Mouse (Mus musculus) C2C12 (cell line): ENCODE data around the gene Eml2. TPM values are rescaled to one million over a fixed set of nuclear protein-coding genes. Genes with fewer than 3 reads are reported as not detected.

ENCODE experiments used
- H3K27me3 ChIP-seq: one replicate; pipeline ENCODE4 v1.6.1; 2011; ENCODE audit not compliant: control insufficient read depth, insufficient read depth, insufficient read length
- H3K36me3 ChIP-seq: one replicate; pipeline ENCODE4 v1.6.1; 2011; ENCODE audit not compliant: control insufficient read depth, insufficient read depth
- H3K4me3 ChIP-seq: one replicate; pipeline ENCODE4 v1.5.1; 2011; ENCODE audit warnings: mild to moderate bottlenecking, control low read depth; ENCODE audit not compliant: poor library complexity, insufficient read depth, severe bottlenecking
- H3K79me2 ChIP-seq: one replicate; pipeline ENCODE4 v1.6.1; 2011; ENCODE audit not compliant: control insufficient read depth, insufficient read depth
- H3K79me3 ChIP-seq: one replicate; pipeline ENCODE4 v1.6.1; 2011; ENCODE audit warnings: low read depth, control low read depth
- H3ac ChIP-seq: one replicate; pipeline ENCODE3; 2011; ENCODE audit warnings: low read depth; ENCODE audit not compliant: control insufficient read depth, insufficient read length
- CEBPB ChIP-seq: IDR thresholded peaks from one replicate; pipeline ENCODE4 v1.6.1; 2011; ENCODE audit warnings: low read depth, mild to moderate bottlenecking, control low read depth, moderate library complexity
- CTCF ChIP-seq: IDR thresholded peaks from one replicate; pipeline ENCODE4 v1.5.1; 2011; ENCODE audit not compliant: control insufficient read depth, insufficient read depth, insufficient read length
- FOSL1 ChIP-seq: IDR thresholded peaks from one replicate; pipeline ENCODE4 v1.8.0; 2011; ENCODE audit warnings: mild to moderate bottlenecking, low read length; ENCODE audit not compliant: poor library complexity, insufficient read depth, severe bottlenecking
- MAX ChIP-seq: IDR thresholded peaks from one replicate; pipeline ENCODE4 v1.6.1; 2011; ENCODE audit warnings: mild to moderate bottlenecking, control low read depth
- MYOD1 ChIP-seq: IDR thresholded peaks from one replicate; pipeline ENCODE4 v1.6.1; 2011; ENCODE audit warnings: low read depth; ENCODE audit not compliant: control insufficient read depth, insufficient read length
- MYOG ChIP-seq: IDR thresholded peaks from one replicate; pipeline ENCODE4 v1.6.1; 2011; ENCODE audit not compliant: control insufficient read depth, insufficient read length; ENCODE audit errors: extremely low read depth
- USF1 ChIP-seq: IDR thresholded peaks from one replicate; pipeline ENCODE4 v1.6.1; 2011; ENCODE audit warnings: low read depth, mild to moderate bottlenecking, control low read depth, moderate library complexity
- long read RNA-seq, 2 experiments: library from polyadenylated mRNA; unstranded; transcript quantifications; one replicate each; pipeline ENCODE4 v2.0.0; 2019 to 2020
- polyA plus RNA-seq: library from polyadenylated mRNA; unstranded; fragments of >200 nt; fragmentation: generic; extraction: Trizol; gene quantifications from one replicate; pipeline ENCODE4 v1.2.1, GENCODE M21; 2012; ENCODE audit warnings: missing spikeins

Eml2 gene
- 16.4 TPM for polyA plus RNA-seq
- long read RNA-seq, experiment 1, partial matches to known transcripts: 1 of 2 reads
- long read RNA-seq, experiment 1, other reads (novel, unspliced or antisense): 0 of 2 reads
- long read RNA-seq, experiment 2, partial matches to known transcripts: 0 of 2 reads
- long read RNA-seq, experiment 2, other reads (novel, unspliced or antisense): 1 of 2 reads

DNA sequence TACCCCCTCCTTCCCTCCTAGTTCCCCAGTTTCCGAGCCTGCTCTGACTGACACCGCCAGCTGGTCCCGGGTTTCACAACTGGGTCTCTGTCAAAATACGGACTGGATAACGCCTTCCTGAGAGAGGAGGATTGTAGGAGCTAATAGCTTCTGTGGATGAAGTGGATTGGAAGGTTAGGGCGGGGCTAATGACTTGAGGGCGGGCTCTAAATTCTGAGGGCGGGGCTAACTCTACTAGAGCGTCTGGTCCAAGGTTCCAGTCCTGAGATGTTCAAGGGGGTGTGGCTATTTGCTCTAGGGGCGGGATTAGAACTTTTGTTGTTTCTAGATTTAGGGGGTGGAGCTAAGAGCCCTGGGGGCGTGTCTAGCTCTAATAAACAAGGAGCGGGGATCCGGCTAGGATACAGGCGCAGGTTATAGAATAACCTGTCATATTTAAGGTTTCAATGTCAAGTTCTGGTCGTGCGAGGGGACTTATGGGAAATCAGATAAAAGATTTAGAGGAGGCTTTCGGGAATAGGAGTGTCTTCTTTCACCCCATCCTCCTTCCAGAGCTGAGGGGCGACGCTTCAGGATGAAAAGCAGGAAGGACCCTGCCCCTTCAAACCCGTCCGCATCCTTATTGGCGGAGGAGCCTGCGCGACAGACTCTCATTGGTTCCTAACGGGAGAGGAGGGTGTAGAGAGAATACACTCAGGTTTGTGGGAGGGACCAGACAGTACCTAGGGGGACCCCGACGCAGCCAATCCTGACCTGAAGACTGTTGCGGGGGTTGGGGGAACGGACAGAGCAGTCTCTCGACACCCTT lies at the start of gene Eml2:
Gene Eml2, plus strand, starts transcription at position 714 of the 808 bp plus-strand sequence.
- Histone ChIP-seq H3ac (no peak within 1 kb of the TSS), H3K36me3 (no peaks in the 10 kb centered on the region), H3K79me2 (no peaks in the 10 kb centered on the region), H3K4me3 (no peak within 1 kb of the TSS), H3K79me3 (no peaks in the 10 kb centered on the region), H3K27me3 (no peaks in the 10 kb centered on the region)
- no peak for TF ChIP-seq CEBPB
- TF ChIP-seq FOSL1: no peak
- no peak for TF ChIP-seq MYOG
- peak; percentile 89 for TF ChIP-seq MYOD1

- TF ChIP-seq FOSL1: no peak
- no peak for TF ChIP-seq MYOG
- TF ChIP-seq CTCF: no peak
- no peak for TF ChIP-seq MYOD1
- TF ChIP-seq CEBPB: no peak
- no peak for TF ChIP-seq MAX
- no peak for TF ChIP-seq USF1
- H3K4me3 ChIP-seq: no peak overlapping the region
- peaks cover 7% of the 10 kb centered on the region for H3K79me3 ChIP-seq
- H3K27me3 ChIP-seq: no peaks in the 10 kb centered on the region
- H3ac ChIP-seq: no peak overlapping the region
- no peaks in the 10 kb centered on the region for H3K36me3 ChIP-seq
- H3K79me2 ChIP-seq: peaks cover 22% of the 10 kb centered on the region
These were observed 48.5 kb upstream of the Eml2 start for GRCm38 (mm10) chr7:19127744-19128143.

DNA sequence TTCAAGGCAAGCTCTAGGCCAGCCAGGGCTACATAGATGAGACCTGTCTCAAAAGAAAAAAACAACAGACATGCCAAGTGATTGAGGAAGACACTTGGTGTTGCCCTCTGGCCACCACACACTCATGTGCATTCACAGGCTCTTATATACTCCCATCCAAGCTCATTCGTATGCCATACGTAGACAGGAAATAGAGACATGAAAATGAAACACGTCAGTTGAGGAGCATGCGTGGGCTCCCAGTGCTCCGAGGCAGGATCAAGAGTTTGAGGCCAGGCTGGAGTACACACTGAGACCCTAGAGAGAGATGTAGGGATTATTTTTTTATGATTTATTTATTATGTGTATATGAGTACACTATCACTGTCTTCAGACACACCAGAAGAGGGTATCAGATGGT lies 46.8 kb upstream of the Eml2 start:
- no peaks in the 10 kb centered on the region for H3K36me3 ChIP-seq
- H3K4me3 ChIP-seq: no peak overlapping the region
- peaks cover 17% of the 10 kb centered on the region for H3K79me2 ChIP-seq
- TF ChIP-seq MYOD1 (no peak), CTCF (no peak), FOSL1 (no peak), MYOG (no peak), MAX (no peak), USF1 (no peak), CEBPB (no peak)
- H3K27me3 ChIP-seq: no peaks in the 10 kb centered on the region
- H3ac ChIP-seq: no peak overlapping the region
- H3K79me3 ChIP-seq: peaks cover 5% of the 10 kb centered on the region

DNA sequence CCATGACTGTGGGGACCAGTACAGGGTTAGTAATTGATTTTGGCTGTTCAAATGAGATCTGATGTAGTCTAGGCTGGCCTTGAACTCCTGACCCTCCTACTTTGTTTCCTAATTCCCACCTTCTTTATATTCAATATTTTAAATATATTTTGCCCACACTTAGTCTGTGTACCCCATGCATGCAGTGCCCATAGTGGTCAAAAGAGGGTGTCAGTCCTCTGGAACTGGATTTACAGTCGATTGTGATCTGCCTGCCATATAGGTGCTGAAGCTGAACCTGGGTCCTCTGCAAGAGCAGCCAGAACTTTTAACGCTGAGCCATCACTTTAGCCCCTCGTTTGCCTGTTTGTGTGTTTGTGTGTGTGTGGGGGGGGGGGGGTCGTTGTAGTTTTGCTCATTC lies 45.6 kb upstream of the Eml2 start:
- H3ac ChIP-seq: no peak overlapping the region
- H3K27me3 ChIP-seq: no peaks in the 10 kb centered on the region
- TF ChIP-seq MYOD1 (no peak), FOSL1 (no peak), MYOG (no peak), CEBPB (no peak), MAX (no peak), USF1 (no peak), CTCF (no peak)
- no peaks in the 10 kb centered on the region for H3K36me3 ChIP-seq
- peaks cover 17% of the 10 kb centered on the region for H3K79me2 ChIP-seq
- no peak overlapping the region for H3K4me3 ChIP-seq
- peaks cover 5% of the 10 kb centered on the region for H3K79me3 ChIP-seq

GRCm38 (mm10) chr7:19131324-19131848 lies 44.8 kb upstream of the Eml2 start:
- TF ChIP-seq MAX (peak; percentile 70), MYOD1 (no peak), USF1 (peak; percentile 76), CTCF (peak; percentile 77)

More at GRCm38 (mm10) chr7:19131324-19131848, 44.8 kb upstream of the Eml2 start:
- peak overlapping the region; percentile 18 for H3K4me3 ChIP-seq
- H3K79me3 ChIP-seq: peaks cover 5% of the 10 kb centered on the region
- no peaks in the 10 kb centered on the region for H3K36me3 ChIP-seq
- no peaks in the 10 kb centered on the region for H3K27me3 ChIP-seq
- peak overlapping the region; percentile 13 for H3ac ChIP-seq
- H3K79me2 ChIP-seq: peaks cover 17% of the 10 kb centered on the region
